ENCODE assay signal across 9 mouse cellular contexts in genomic region chr15:103300067-103300471, GRCm38 (mm10). TPM values are rescaled to one million over a fixed set of nuclear protein-coding genes. Genes with fewer than 3 reads are reported as not detected.
DNase-seq lines count a peak whose midpoint lies in the region; ATAC-seq and TF ChIP-seq lines count a peak whose summit lies in the region.
"Had no signal": no experiment of that assay in that cellular context is flagged by ENCODE, and none has a peak within 500 bp of the region (broad histone marks: within the 10 kb centered on the region; RNA-seq: fewer than 3 reads in every experiment).

No protein-coding gene starts in this region.

- no peaks in the 10 kb centered on the region for H3K27me3 ChIP-seq in forebrain, postnatal 0 days (ENCODE audit: insufficient read depth, low read length)
- no peaks in the 10 kb centered on the region for H3K27me3 ChIP-seq in limb, embryonic 13.5 days
- no peaks in the 10 kb centered on the region for H3K27me3 ChIP-seq in stomach, embryonic 14.5 days (ENCODE audit: control insufficient read depth, insufficient read depth, low read length)

- H3K9me3 ChIP-seq in forebrain, postnatal 0 days (ENCODE audit: low read length): no peaks in the 10 kb centered on the region
- no peaks in the 10 kb centered on the region for H3K9me3 ChIP-seq in limb, embryonic 13.5 days
- no peaks in the 10 kb centered on the region for H3K9me3 ChIP-seq in stomach, embryonic 14.5 days (ENCODE audit: control insufficient read depth, low read depth, low read length)

- peak overlapping the region; percentile 56 for H3K4me2 ChIP-seq in forebrain, postnatal 0 days (ENCODE audit: low read depth)
- peak overlapping the region; percentile 63 for H3K4me2 ChIP-seq in limb, embryonic 13.5 days (replicated peaks)
- peak overlapping the region; percentile 30 for H3K4me2 ChIP-seq in stomach, embryonic 14.5 days (replicated peaks; ENCODE audit: low read depth, low read length)

- H3K4me1 ChIP-seq in forebrain, postnatal 0 days (ENCODE audit: insufficient read depth): peaks cover 32% of the 10 kb centered on the region
- H3K4me1 ChIP-seq in limb, embryonic 13.5 days: peaks cover 96% of the 10 kb centered on the region
- H3K4me1 ChIP-seq in stomach, embryonic 14.5 days (ENCODE audit: control insufficient read depth, insufficient read depth, low read length): peaks cover 63% of the 10 kb centered on the region

- H3K36me3 ChIP-seq in forebrain, postnatal 0 days (ENCODE audit: insufficient read depth): peaks cover 18% of the 10 kb centered on the region
- H3K36me3 ChIP-seq in limb, embryonic 13.5 days: peaks cover 28% of the 10 kb centered on the region
- peaks cover 28% of the 10 kb centered on the region; the same call in 1 of the 2 replicates for H3K36me3 ChIP-seq in stomach, embryonic 14.5 days (ENCODE audit: control insufficient read depth, insufficient read depth, low read length)

- peak overlapping the region; percentile 26 for H3K4me3 ChIP-seq in forebrain, postnatal 0 days (ENCODE audit: low read depth, low read length)
- H3K4me3 ChIP-seq in limb, embryonic 13.5 days: peak overlapping the region; percentile 34
- no peak overlapping the region for H3K4me3 ChIP-seq in stomach, embryonic 14.5 days (ENCODE audit: low read depth, low read length)

- H3K9ac ChIP-seq in forebrain, postnatal 0 days: peak overlapping the region; percentile 56
- peak overlapping the region; percentile 48 for H3K9ac ChIP-seq in limb, embryonic 13.5 days
- no peak overlapping the region for H3K9ac ChIP-seq in stomach, embryonic 14.5 days (replicated peaks; ENCODE audit: low read depth, low read length)

- peak overlapping the region; percentile 93 for H3K27ac ChIP-seq in forebrain, postnatal 0 days (ENCODE audit: low read depth, low read length)
- H3K27ac ChIP-seq in limb, embryonic 13.5 days: peak overlapping the region; percentile 97
- H3K27ac ChIP-seq in stomach, embryonic 14.5 days (ENCODE audit: low read length): peak overlapping the region; percentile 90

- TF ChIP-seq CTCF in forebrain, postnatal 0 days (IDR thresholded peaks at IDR 0.05; ENCODE audit: low read depth): no peak

- WGBS in forebrain, postnatal 0 days: 3% methylated on average over 18 of the region's 18 CpGs
- WGBS in limb, embryonic 13.5 days: 1% methylated on average over 18 of the region's 18 CpGs
- WGBS in stomach, embryonic 14.5 days: 6% methylated on average over 18 of the region's 18 CpGs

- peak; percentile 48 to 50 for DNase-seq in layer of hippocampus, postnatal 36 days
- DNase-seq in layer of hippocampus, postnatal 14 days (ENCODE audit: low spot score in 2 of 2): no peak
- DNase-seq in cerebellum, adult 9-11 months: peak; percentile 54
- DNase-seq in forebrain, postnatal 0 days: peak; percentile 87
- DNase-seq in layer of hippocampus, adult 9-10 months (ENCODE audit: low spot score): no peak
- DNase-seq in ovary, postnatal 14 days (ENCODE audit: low spot score): no peak

- peak; percentile 66 for ATAC-seq in forebrain, postnatal 0 days
- peak; percentile 74 for ATAC-seq in limb, embryonic 13.5 days (ENCODE audit: low FRiP score, low read depth)
- ATAC-seq in stomach, embryonic 14.5 days (ENCODE audit: insufficient number of reproducible peaks, insufficient read depth, low FRiP score, low read depth): peak; percentile 5; the same call in 1 of the 2 replicates

RNA-seq across cellular contexts. Expression of gene Gpr84, which starts 10.3 kb away (rescaled TPM):
- under 1 TPM; 0.25 to 0.66 TPM for total RNA-seq in layer of hippocampus, postnatal 36 days (2021)
- under 1 TPM; 0.74 to 0.81 TPM for total RNA-seq in layer of hippocampus, postnatal 14 days (2021)
- 0.29 and 0.54 TPM in 2 replicates for total RNA-seq in forebrain, postnatal 0 days (2014; rRNA removed)
- polyA plus RNA-seq in forebrain, postnatal 0 days (2015; fragmentation: Nextera tagmentation; extraction: Ambion mirVana): 0.31 and 0.33 TPM in 2 replicates
- polyA plus RNA-seq in limb, embryonic 13.5 days (2015; fragmentation: Nextera tagmentation; extraction: Ambion mirVana): 0.34 and 0.41 TPM in 2 replicates
- 0.24 and 0.46 TPM in 2 replicates for polyA plus RNA-seq in stomach, embryonic 14.5 days (2014; fragmentation: Nextera tagmentation; extraction: Ambion mirVana)

RNA-seq across cellular contexts. Expression of gene Copz1, which starts 27.6 kb away (rescaled TPM):
- 100 to 1,000 TPM in 1 of 2 experiments, 10 to 100 TPM in 1; 93.2 to 103 TPM for total RNA-seq in layer of hippocampus, postnatal 36 days (2021)
- total RNA-seq in layer of hippocampus, postnatal 14 days (2021): 100 to 1,000 TPM; 102 to 105 TPM
- total RNA-seq in forebrain, postnatal 0 days (2014; rRNA removed): 120 and 147 TPM in 2 replicates
- polyA plus RNA-seq in forebrain, postnatal 0 days (2015; fragmentation: Nextera tagmentation; extraction: Ambion mirVana): 209 and 217 TPM in 2 replicates
- polyA plus RNA-seq in limb, embryonic 13.5 days (2015; fragmentation: Nextera tagmentation; extraction: Ambion mirVana): 283 TPM in 2 replicates
- polyA plus RNA-seq in stomach, embryonic 14.5 days (2014; fragmentation: Nextera tagmentation; extraction: Ambion mirVana): 281 and 289 TPM in 2 replicates

RNA-seq across cellular contexts. Expression of gene Zfp385a, which starts 39.8 kb away (rescaled TPM):
- total RNA-seq in layer of hippocampus, postnatal 36 days (2021): 10 to 100 TPM; 38.7 to 39.7 TPM
- total RNA-seq in layer of hippocampus, postnatal 14 days (2021): 10 to 100 TPM; 43.2 to 44.4 TPM
- 11.6 and 13.0 TPM in 2 replicates for total RNA-seq in forebrain, postnatal 0 days (2014; rRNA removed)
- polyA plus RNA-seq in forebrain, postnatal 0 days (2015; fragmentation: Nextera tagmentation; extraction: Ambion mirVana): 20.5 and 21.3 TPM in 2 replicates
- 11.7 and 13.1 TPM in 2 replicates for polyA plus RNA-seq in limb, embryonic 13.5 days (2015; fragmentation: Nextera tagmentation; extraction: Ambion mirVana)
- 11.1 and 11.7 TPM in 2 replicates for polyA plus RNA-seq in stomach, embryonic 14.5 days (2014; fragmentation: Nextera tagmentation; extraction: Ambion mirVana)

RNA-seq across cellular contexts. Expression of gene Nfe2, which starts 41.9 kb away (rescaled TPM):
- under 1 TPM in 1 of 2 experiments, not detected in 1; 0.23 TPM for total RNA-seq in layer of hippocampus, postnatal 36 days (2021)
- not detected for total RNA-seq in layer of hippocampus, postnatal 14 days (2021)
- total RNA-seq in forebrain, postnatal 0 days (2014; rRNA removed): 0.85 and 1.6 TPM in 2 replicates
- polyA plus RNA-seq in forebrain, postnatal 0 days (2015; fragmentation: Nextera tagmentation; extraction: Ambion mirVana): 0.30 and 0.34 TPM in 2 replicates
- 2.8 and 3.8 TPM in 2 replicates for polyA plus RNA-seq in limb, embryonic 13.5 days (2015; fragmentation: Nextera tagmentation; extraction: Ambion mirVana)
- polyA plus RNA-seq in stomach, embryonic 14.5 days (2014; fragmentation: Nextera tagmentation; extraction: Ambion mirVana): 1.9 and 2.0 TPM in 2 replicates
- total RNA-seq: left cerebral cortex, adult 8-10 months had no signal

RNA-seq across cellular contexts. Expression of gene Hnrnpa1, which starts 59.8 kb away (rescaled TPM):
- 100 to 1,000 TPM; 257 to 272 TPM for total RNA-seq in layer of hippocampus, postnatal 36 days (2021)
- total RNA-seq in layer of hippocampus, postnatal 14 days (2021): 100 to 1,000 TPM; 297 to 307 TPM
- total RNA-seq in forebrain, postnatal 0 days (2014; rRNA removed): 205 and 270 TPM in 2 replicates
- polyA plus RNA-seq in forebrain, postnatal 0 days (2015; fragmentation: Nextera tagmentation; extraction: Ambion mirVana): 653 and 670 TPM in 2 replicates
- polyA plus RNA-seq in limb, embryonic 13.5 days (2015; fragmentation: Nextera tagmentation; extraction: Ambion mirVana): 1,120 and 1,163 TPM in 2 replicates
- polyA plus RNA-seq in stomach, embryonic 14.5 days (2014; fragmentation: Nextera tagmentation; extraction: Ambion mirVana): 852 and 906 TPM in 2 replicates

Comparison
In these comparisons a context has a peak if more than half of its experiments do, and no peak if none do; other contexts are left out.
1. DNase-seq: peak in layer of hippocampus, postnatal 36 days (2 of 2), cerebellum, adult 9-11 months (single experiment) and forebrain, postnatal 0 days (single experiment); none in layer of hippocampus, postnatal 14 days (0 of 2), layer of hippocampus, adult 9-10 months (single experiment) and ovary, postnatal 14 days (single experiment).
2. ATAC-seq: peak in every context shown above with its lines; median percentile 74 in limb, embryonic 13.5 days; 66 in forebrain, postnatal 0 days; 5 in stomach, embryonic 14.5 days.
3. Peak in every context shown above with its lines, with median percentiles within 50 percentile points of each other: H3K27ac ChIP-seq and H3K4me2 ChIP-seq.